Mouse (Mus musculus) CH12.LX (cell line): Measurements from ENCODE around the gene Smyd5. TPM values are rescaled to one million over a fixed set of nuclear protein-coding genes. Genes with fewer than 3 reads are reported as not detected.

Experiments
- DNase-seq: peaks from one replicate; pipeline ENCODE4 v3.0.0-alpha.2; 2013; ENCODE audit errors: extremely low read depth
- H3K27ac ChIP-seq: 2 replicates; pipeline ENCODE4 v1.5.1; 2012; ENCODE audit warnings: low read depth, mild to moderate bottlenecking, control low read depth, moderate library complexity; ENCODE audit not compliant: insufficient read depth
- H3K27me3 ChIP-seq: replicated peaks from 2 replicates; pipeline ENCODE3; 2012; ENCODE audit warnings: inconsistent platforms
- H3K36me3 ChIP-seq, 2 experiments: replicated peaks in 1 of 2; 2 replicates each; pipeline versions ENCODE3 to v1.6.1; 2012; ENCODE audit warnings: inconsistent platforms in 1 of 2, low read length in 1 of 2, mild to moderate bottlenecking in 1 of 2, mixed read lengths in 1 of 2, moderate library complexity in 1 of 2; ENCODE audit not compliant: control insufficient read depth in 1 of 2, insufficient read depth in 1 of 2
- H3K4me1 ChIP-seq, 2 experiments: 2 replicates each; pipeline ENCODE4 v1.6.1; 2012; ENCODE audit warnings: inconsistent platforms in 1 of 2, moderate library complexity in 1 of 2; ENCODE audit not compliant: insufficient read depth in 2 of 2, control insufficient read depth in 1 of 2
- H3K4me2 ChIP-seq: 2 replicates; pipeline ENCODE4 v1.6.1; 2012; ENCODE audit warnings: low read depth, mild to moderate bottlenecking, control low read depth; ENCODE audit not compliant: poor library complexity, insufficient read depth, severe bottlenecking
- H3K4me3 ChIP-seq, 3 experiments: fragments of 150-350 bp in 1 of 3; sonication (generic) in 1 of 3; replicated peaks in 1 of 3; 2 replicates each; pipeline versions ENCODE3 to v1.5.1; 2011 to 2012; ENCODE audit warnings: low read depth in 2 of 3, low read length in 2 of 3, mild to moderate bottlenecking in 2 of 3, moderate library complexity in 2 of 3, control low read depth in 1 of 3, improper control_type of control experiment in 1 of 3, inconsistent platforms in 1 of 3, mixed read lengths in 1 of 3; ENCODE audit not compliant: poor library complexity in 1 of 3
- H3K79me2 ChIP-seq: replicated peaks from 2 replicates; pipeline ENCODE4 v1.6.1; 2012; ENCODE audit warnings: mild to moderate bottlenecking, moderate library complexity; ENCODE audit not compliant: control insufficient read depth, poor library complexity, insufficient read depth, severe bottlenecking; ENCODE audit errors: extremely low read depth
- H3K9ac ChIP-seq: 2 replicates; pipeline ENCODE4 v1.6.1; 2012; ENCODE audit warnings: low read depth, mild to moderate bottlenecking, control low read depth, moderate library complexity; ENCODE audit not compliant: insufficient read depth
- H3K9me3 ChIP-seq: replicated peaks from 2 replicates; pipeline ENCODE3; 2012; ENCODE audit warnings: low read length, inconsistent platforms, mixed read lengths
- BHLHE40 ChIP-seq: IDR thresholded peaks from 2 replicates; pipeline ENCODE4 v1.6.1; 2011; ENCODE audit warnings: mild to moderate bottlenecking, low read depth, low read length, improper control_type of control experiment
- CHD1 ChIP-seq: IDR thresholded peaks from 2 replicates; pipeline ENCODE4 v1.6.1; 2012; ENCODE audit warnings: low read depth, low read length, improper control_type of control experiment, inconsistent platforms
- CTCF ChIP-seq, 2 experiments: IDR thresholded peaks in 1 of 2; conservative IDR thresholded peaks in 1 of 2; 2 replicates each; pipeline ENCODE4 v1.5.1; 2011 to 2012; ENCODE audit warnings: low read depth in 2 of 2, low read length in 2 of 2, improper control_type of control experiment in 1 of 2, inconsistent platforms in 1 of 2, mild to moderate bottlenecking in 1 of 2, moderate library complexity in 1 of 2
- E2F4 ChIP-seq: IDR thresholded peaks from 2 replicates; pipeline ENCODE4 v1.6.1; 2011; ENCODE audit warnings: low read depth, low read length, improper control_type of control experiment; ENCODE audit not compliant: insufficient replicate concordance
- ELF1 ChIP-seq: IDR thresholded peaks from 2 replicates; pipeline ENCODE4 v1.6.1; 2014; ENCODE audit warnings: low read depth, mild to moderate bottlenecking, inconsistent platforms, low read length, improper control_type of control experiment
- ETS1 ChIP-seq: conservative IDR thresholded peaks from 2 replicates; pipeline ENCODE4 v1.6.1; 2012; ENCODE audit warnings: low read depth, mild to moderate bottlenecking, inconsistent platforms, low read length, improper control_type of control experiment, moderate library complexity
- GABPA ChIP-seq: IDR thresholded peaks from 2 replicates; pipeline ENCODE4 v1.6.1; 2012; ENCODE audit warnings: low read depth, low read length, improper control_type of control experiment, inconsistent platforms; ENCODE audit not compliant: insufficient replicate concordance
- HCFC1 ChIP-seq: IDR thresholded peaks from 2 replicates; pipeline ENCODE4 v1.6.1; 2012; ENCODE audit warnings: low read depth, mild to moderate bottlenecking, inconsistent platforms, low read length, improper control_type of control experiment
- JUN ChIP-seq: IDR thresholded peaks from 2 replicates; pipeline ENCODE4 v1.6.1; 2011; ENCODE audit warnings: low read depth, mild to moderate bottlenecking, low read length, improper control_type of control experiment, moderate library complexity; ENCODE audit not compliant: insufficient read depth
- KAT2A ChIP-seq: IDR thresholded peaks from 2 replicates; pipeline ENCODE4 v1.6.1; 2012; ENCODE audit warnings: low read length, improper control_type of control experiment, inconsistent platforms; ENCODE audit not compliant: insufficient replicate concordance
- MAFK ChIP-seq: IDR thresholded peaks from 2 replicates; pipeline ENCODE4 v1.6.1; 2011; ENCODE audit warnings: low read length, improper control_type of control experiment; ENCODE audit not compliant: insufficient replicate concordance
- MAX ChIP-seq: IDR thresholded peaks from 2 replicates; pipeline ENCODE4 v1.6.1; 2011; ENCODE audit warnings: low read length, improper control_type of control experiment
- MAZ ChIP-seq: IDR thresholded peaks from 2 replicates; pipeline ENCODE4 v1.6.1; 2012; ENCODE audit warnings: low read depth, mild to moderate bottlenecking, inconsistent platforms, low read length, improper control_type of control experiment, moderate library complexity
- MEF2A ChIP-seq: IDR thresholded peaks from 2 replicates; pipeline ENCODE4 v1.6.1; 2014; ENCODE audit warnings: low read depth, mild to moderate bottlenecking, inconsistent platforms, low read length, improper control_type of control experiment, borderline replicate concordance
- MYC ChIP-seq: IDR thresholded peaks from 2 replicates; pipeline ENCODE4 v1.6.1; 2011; ENCODE audit warnings: low read depth, mild to moderate bottlenecking, improper control_type of control experiment, low read length
- NELFE ChIP-seq: IDR thresholded peaks from 2 replicates; pipeline ENCODE4 v1.6.1; 2011; ENCODE audit warnings: low read depth, low read length, improper control_type of control experiment
- NRF1 ChIP-seq: IDR thresholded peaks from 2 replicates; pipeline ENCODE4 v1.6.1; 2014; ENCODE audit warnings: low read depth, mild to moderate bottlenecking, inconsistent platforms, low read length, improper control_type of control experiment, moderate library complexity
- PAX5 ChIP-seq: IDR thresholded peaks from 2 replicates; pipeline ENCODE4 v1.6.1; 2012; ENCODE audit warnings: low read length, inconsistent platforms, mixed read lengths
- POLR2A ChIP-seq: IDR thresholded peaks from 2 replicates; pipeline ENCODE4 v1.6.1; 2011; ENCODE audit warnings: low read depth, mild to moderate bottlenecking, improper control_type of control experiment, low read length
- POLR2AphosphoS2 ChIP-seq: IDR thresholded peaks from 2 replicates; pipeline ENCODE4 v1.6.1; 2011; ENCODE audit warnings: low read depth, low read length, improper control_type of control experiment
- RAD21 ChIP-seq: IDR thresholded peaks from 2 replicates; pipeline ENCODE4 v1.6.1; 2011; ENCODE audit warnings: low read depth, mild to moderate bottlenecking, low read length, improper control_type of control experiment, moderate library complexity
- RCOR1 ChIP-seq: conservative IDR thresholded peaks from 2 replicates; pipeline ENCODE4 v1.6.1; 2012; ENCODE audit warnings: low read depth, mild to moderate bottlenecking, inconsistent platforms, low read length, improper control_type of control experiment
- SIN3A ChIP-seq: IDR thresholded peaks from 2 replicates; pipeline ENCODE4 v1.6.1; 2012; ENCODE audit warnings: low read length, improper control_type of control experiment, inconsistent platforms
- TBP ChIP-seq: conservative IDR thresholded peaks from 2 replicates; pipeline ENCODE4 v1.6.1; 2011; ENCODE audit warnings: low read depth, low read length, improper control_type of control experiment
- TCF12 ChIP-seq: IDR thresholded peaks from 2 replicates; pipeline ENCODE4 v1.6.1; 2014; ENCODE audit warnings: low read depth, mild to moderate bottlenecking, inconsistent platforms, low read length, improper control_type of control experiment
- UBTF ChIP-seq: IDR thresholded peaks from 2 replicates; pipeline ENCODE4 v1.6.1; 2012; ENCODE audit warnings: low read depth, mild to moderate bottlenecking, inconsistent platforms, low read length, improper control_type of control experiment, moderate library complexity
- USF1 ChIP-seq: IDR thresholded peaks from 2 replicates; pipeline ENCODE4 v1.6.1; 2014; ENCODE audit warnings: low read depth, mild to moderate bottlenecking, inconsistent platforms, low read length, improper control_type of control experiment
- USF2 ChIP-seq: conservative IDR thresholded peaks from 2 replicates; pipeline ENCODE4 v1.6.1; 2011; ENCODE audit warnings: low read depth, low read length, improper control_type of control experiment
- ZC3H11A ChIP-seq: IDR thresholded peaks from 2 replicates; pipeline ENCODE4 v1.6.1; 2012; ENCODE audit warnings: low read depth, mild to moderate bottlenecking, inconsistent platforms, low read length, improper control_type of control experiment
- ZKSCAN1 ChIP-seq: IDR thresholded peaks from 2 replicates; pipeline ENCODE4 v1.6.1; 2012; ENCODE audit warnings: low read depth, inconsistent platforms, low read length, improper control_type of control experiment, borderline replicate concordance
- ZMIZ1 ChIP-seq: IDR thresholded peaks from 2 replicates; pipeline ENCODE4 v1.6.1; 2012; ENCODE audit warnings: low read depth, mild to moderate bottlenecking, inconsistent platforms, low read length, improper control_type of control experiment
- ZNF384 ChIP-seq: IDR thresholded peaks from 2 replicates; pipeline ENCODE4 v1.6.1; 2012; ENCODE audit warnings: low read depth, low read length, improper control_type of control experiment, inconsistent platforms
- dilution Hi-C: fragments of 300-500 bp; cut with MboI; formaldehyde crosslinking; loops from 2 replicates; pipeline ENCODE4 v1.14.3; 2020; ENCODE audit warnings: low sequenced_read_pairs; ENCODE audit not compliant: extremely low pct_unique_long_range_greater_than_20kb, extremely low pct_ligation_motif_present
- in situ Hi-C: fragments of 300-500 bp; cut with MboI; formaldehyde crosslinking; loops from 3 replicates; pipeline ENCODE4 v1.14.3; 2019; ENCODE audit warnings: low sequenced_read_pairs, low pct_ligation_motif_present, low pct_unique_long_range_greater_than_20kb, mixed read lengths
- polyA plus RNA-seq: library from polyadenylated mRNA; unstranded; fragments of >175 nt; gene quantifications from 2 replicates; pipeline ENCODE4 v1.2.1, GENCODE M21; 2012; ENCODE audit warnings: low read depth; ENCODE audit not compliant: insufficient read length
- total RNA-seq, 2 experiments: library from RNA; depleted of rRNA; stranded (reverse); fragments of 300-350 nt in 1 of 2; fragments of >200 nt in 1 of 2; gene quantifications; 2 replicates each; pipeline ENCODE4 v1.2.3; 2012 to 2014

Gene Smyd5
- total and polyA plus RNA-seq, 3 experiments: 68.1 to 109 (median 75.5) TPM

GRCm38 (mm10) chr6:85409003-85409402, 22.8 kb upstream of the Smyd5 start:
- no peaks in the 10 kb centered on the region for H3K79me2 ChIP-seq
- no peak overlapping the region for H3K4me3 ChIP-seq
- H3K36me3 ChIP-seq: no peaks in the 10 kb centered on the region
- dilution Hi-C loops: no loop called here
- DNase-seq: no peak
- peaks cover 81% of the 10 kb centered on the region for H3K27me3 ChIP-seq
- 0 out of 4 replicates have a peak, but pooled peaks cover 0 to 2% of the 10 kb centered on the region in 2 experiments for H3K4me1 ChIP-seq
- no peak overlapping the region for H3K4me2 ChIP-seq
- no peak overlapping the region for H3K9ac ChIP-seq
- no peak for TF ChIP-seq MYC
- TF ChIP-seq E2F4: no peak
- no peak for TF ChIP-seq TCF12
- no peak for TF ChIP-seq CHD1
- TF ChIP-seq PAX5: no peak
- TF ChIP-seq NRF1: no peak
- TF ChIP-seq ZKSCAN1: no peak
- TF ChIP-seq HCFC1: no peak
- no peak for TF ChIP-seq USF2
- no peak for TF ChIP-seq ELF1
- no peak overlapping the region for H3K27ac ChIP-seq
- in situ Hi-C loops: no loop called here
- no peaks in the 10 kb centered on the region for H3K9me3 ChIP-seq

- H3K9ac ChIP-seq: no peak overlapping the region
- H3K36me3 ChIP-seq: no peaks in the 10 kb centered on the region
- H3K9me3 ChIP-seq: no peaks in the 10 kb centered on the region
- H3K27ac ChIP-seq: no peak overlapping the region
- peaks cover 81% of the 10 kb centered on the region for H3K27me3 ChIP-seq
- DNase-seq: peak; percentile 51
- in situ Hi-C loops (loop anchor here (5.0 kb wide), 1 partner anchor 249 kb away; no protein-coding TSS in a partner anchor), dilution Hi-C loops (no loop called here)
- no peak overlapping the region for H3K4me3 ChIP-seq
- H3K4me2 ChIP-seq: no peak overlapping the region
- 0 out of 4 replicates have a peak, but pooled peaks cover 0 to 2% of the 10 kb centered on the region in 2 experiments for H3K4me1 ChIP-seq
- no peaks in the 10 kb centered on the region for H3K79me2 ChIP-seq
- TF ChIP-seq BHLHE40: no peak
- TF ChIP-seq RAD21: peak; percentile 83
- TF ChIP-seq TBP: no peak
- no peak for TF ChIP-seq MAZ
- peak; percentile 22; the same call in 1 of the 2 replicates for TF ChIP-seq SIN3A
- TF ChIP-seq UBTF: no peak
- TF ChIP-seq NELFE: no peak
- TF ChIP-seq POLR2A: no peak
- no peak for TF ChIP-seq USF2
- no peak for TF ChIP-seq ZC3H11A
- TF ChIP-seq PAX5: no peak
- TF ChIP-seq USF1: no peak
- TF ChIP-seq NRF1: no peak
- no peak for TF ChIP-seq RCOR1
- no peak for TF ChIP-seq POLR2AphosphoS2
- TF ChIP-seq MYC: no peak
- TF ChIP-seq ZMIZ1: no peak
- no peak for TF ChIP-seq JUN
- no peak for TF ChIP-seq TCF12
- no peak for TF ChIP-seq ETS1
- TF ChIP-seq MAX: no peak
- TF ChIP-seq ELF1: peak; percentile 42; the same call in 1 of the 2 replicates
- TF ChIP-seq GABPA: no peak
- TF ChIP-seq ZKSCAN1: no peak
- TF ChIP-seq MAFK: no peak
- no peak for TF ChIP-seq ZNF384
- no peak for TF ChIP-seq CHD1
- peak in 1 of 2 experiments; percentile 86; a peak in 2 of 4 replicates for TF ChIP-seq CTCF (conservative IDR thresholded peaks at IDR 0.05 in 1 of 2, IDR thresholded peaks at IDR 0.05 in 1 of 2; ENCODE audit: low read depth in 2 of 2, low read length in 2 of 2)
- no peak for TF ChIP-seq KAT2A
- no peak for TF ChIP-seq MEF2A
Measured at GRCm38 (mm10) chr6:85410771-85411273, 21.0 kb upstream of the Smyd5 start.
